Mouse (Mus musculus): Measurements from ENCODE around the gene Adcy4. TPM values are rescaled to one million over a fixed set of nuclear protein-coding genes. Genes with fewer than 3 reads are reported as not detected.

Adcy4 gene
- polyA plus RNA-seq, 1 experiment from 2014 or later: 5.4 TPM

DNA sequence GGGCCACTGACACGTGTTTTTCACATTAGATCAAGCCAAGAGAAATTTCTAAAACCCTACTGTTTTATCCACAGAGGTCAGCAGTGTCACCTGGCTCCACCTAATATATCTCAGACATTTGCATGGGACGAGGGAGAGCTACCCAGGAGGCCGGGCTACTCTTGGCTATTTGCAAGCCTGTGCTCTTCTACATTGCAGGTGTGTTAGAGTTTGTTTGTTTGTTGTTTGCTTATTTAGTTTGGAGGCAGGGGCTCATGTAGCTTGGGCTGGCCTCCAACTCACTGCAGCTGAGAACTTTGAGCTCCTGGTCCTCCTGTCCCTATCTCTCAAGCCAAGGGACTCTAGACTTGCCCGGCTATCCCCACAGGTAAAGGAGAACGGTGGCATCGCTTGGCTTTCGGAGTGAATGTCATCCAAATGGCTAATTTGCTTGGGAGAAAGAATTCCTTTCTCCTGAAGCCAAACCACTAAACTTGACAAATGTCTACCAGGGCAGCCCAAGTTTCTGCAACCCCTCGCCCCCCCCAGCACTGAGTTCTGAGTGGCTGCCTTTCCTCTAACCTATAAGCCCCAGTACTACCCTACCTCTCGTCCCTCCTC lies 1.4 kb downstream of the Adcy4 start:
- no peaks in the 10 kb centered on the region for H3K9me3 ChIP-seq (replicated peaks)
- H3K4me1 ChIP-seq: peaks cover 21% of the 10 kb centered on the region
- no peaks in the 10 kb centered on the region for H3K36me3 ChIP-seq
- H3K4me3 ChIP-seq: peak overlapping the region; percentile 44
- WGBS: 51% methylated on average over 9 of the region's 9 CpGs
- H3K27me3 ChIP-seq (ENCODE audit: low read depth, poor library complexity, severe bottlenecking): peaks cover 91% of the 10 kb centered on the region
- H3K27ac ChIP-seq (replicated peaks): no peak overlapping the region
- no peak for DNase-seq (ENCODE audit: low spot score)

DNA sequence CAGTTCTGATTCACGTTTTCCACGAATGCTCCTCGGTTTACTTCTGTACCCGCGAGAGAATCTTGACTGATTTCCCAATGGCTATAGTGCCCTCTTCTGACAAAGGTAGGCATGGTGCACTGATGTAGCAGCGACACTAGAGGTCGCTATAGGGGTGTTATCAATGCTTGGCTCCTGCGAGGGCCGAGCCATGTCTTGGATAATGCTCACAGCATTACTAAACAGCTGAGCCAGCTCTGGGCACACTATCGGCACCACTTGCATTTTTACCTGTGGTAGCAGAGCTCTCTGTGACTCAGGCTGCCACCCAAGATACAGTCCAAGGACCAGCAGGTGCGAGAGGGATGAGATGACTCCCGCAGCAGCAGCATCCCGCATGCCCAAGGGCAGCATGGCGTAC lies 2.6 kb downstream of the Adcy4 start:
- Histone ChIP-seq H3K4me1 (peaks cover 29% of the 10 kb centered on the region), H3K27ac (replicated peaks) (no peak overlapping the region), H3K9me3 (replicated peaks) (no peaks in the 10 kb centered on the region), H3K27me3 (ENCODE audit: low read depth, poor library complexity, severe bottlenecking) (peaks cover 79% of the 10 kb centered on the region), H3K36me3 (no peaks in the 10 kb centered on the region), H3K4me3 (peak overlapping the region; percentile 16; the same call in 1 of the 2 replicates)
- DNase-seq (ENCODE audit: low spot score): peak; percentile 72
- WGBS: 16% methylated on average over 14 of the region's 14 CpGs

GRCm38 (mm10) chr14:55780736-55781135 lies 3.2 kb downstream of the Adcy4 start:
- H3K36me3 ChIP-seq: no peaks in the 10 kb centered on the region
- H3K27ac ChIP-seq (replicated peaks): no peak overlapping the region
- DNase-seq (ENCODE audit: low spot score): no peak
- H3K27me3 ChIP-seq (ENCODE audit: low read depth, poor library complexity, severe bottlenecking): peaks cover 73% of the 10 kb centered on the region
- H3K4me3 ChIP-seq: no peak overlapping the region
- H3K9me3 ChIP-seq (replicated peaks): no peaks in the 10 kb centered on the region
- peaks cover 29% of the 10 kb centered on the region for H3K4me1 ChIP-seq
- WGBS: 81% methylated on average over 11 of the region's 11 CpGs

GRCm38 (mm10) chr14:55779656-55780055 lies 4.2 kb downstream of the Adcy4 start:
- Histone ChIP-seq H3K4me3 (no peak overlapping the region), H3K4me1 (peaks cover 29% of the 10 kb centered on the region), H3K27ac (replicated peaks) (no peak overlapping the region), H3K36me3 (no peaks in the 10 kb centered on the region), H3K27me3 (ENCODE audit: low read depth, poor library complexity, severe bottlenecking) (peaks cover 66% of the 10 kb centered on the region), H3K9me3 (replicated peaks) (no peaks in the 10 kb centered on the region)
- 68% methylated on average over 16 of the region's 16 CpGs for WGBS
- no peak for DNase-seq (ENCODE audit: low spot score)

DNA sequence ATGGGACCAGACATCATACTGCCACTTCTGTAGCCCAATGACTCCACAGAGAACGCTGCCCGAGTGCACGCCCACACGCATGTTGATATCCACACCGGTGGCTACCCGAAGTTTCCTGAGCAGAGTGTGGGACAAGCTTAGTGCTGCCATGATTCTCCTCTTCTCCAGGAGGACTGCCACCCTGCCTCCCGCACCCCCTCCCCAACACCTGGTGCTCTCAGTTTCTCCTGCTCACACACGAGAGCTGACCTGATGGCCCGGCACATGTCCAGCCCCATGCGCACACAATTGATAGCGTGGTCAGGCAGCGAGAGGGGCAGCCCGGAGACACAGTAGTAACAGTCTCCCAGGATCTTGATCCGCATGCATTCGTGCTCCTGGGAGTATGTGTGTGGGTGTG lies 5.2 kb downstream of the Adcy4 start:
- Histone ChIP-seq H3K4me1 (peaks cover 24% of the 10 kb centered on the region), H3K4me3 (no peak overlapping the region), H3K27me3 (ENCODE audit: low read depth, poor library complexity, severe bottlenecking) (peaks cover 63% of the 10 kb centered on the region), H3K9me3 (replicated peaks) (no peaks in the 10 kb centered on the region), H3K36me3 (no peaks in the 10 kb centered on the region), H3K27ac (replicated peaks) (no peak overlapping the region)
- DNase-seq (ENCODE audit: low spot score): no peak
- WGBS: 90% methylated on average over 15 of the region's 15 CpGs

DNA sequence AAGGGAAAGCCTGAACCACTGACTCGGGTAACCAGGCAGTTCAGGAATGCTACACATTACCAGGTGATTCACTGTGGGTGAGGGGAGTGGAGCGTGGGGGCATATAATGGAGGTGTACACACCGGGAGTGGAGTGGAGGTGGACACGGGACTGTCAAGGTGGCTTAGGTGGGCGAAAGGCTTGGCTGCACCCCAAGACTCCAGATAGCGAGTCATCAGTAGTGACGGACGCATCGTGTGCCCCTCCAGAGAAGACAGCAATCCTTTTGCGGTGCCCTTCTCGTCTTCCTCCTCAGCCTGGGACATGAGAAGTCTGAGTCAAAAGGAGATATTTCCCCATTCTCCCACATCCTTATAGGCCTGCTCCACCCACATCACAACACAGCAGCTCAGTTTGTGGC lies 6.1 kb downstream of the Adcy4 start:
- no peak overlapping the region for H3K27ac ChIP-seq (replicated peaks)
- DNase-seq (ENCODE audit: low spot score): no peak
- peaks cover 59% of the 10 kb centered on the region for H3K27me3 ChIP-seq (ENCODE audit: low read depth, poor library complexity, severe bottlenecking)
- peaks cover 16% of the 10 kb centered on the region for H3K4me1 ChIP-seq
- no peaks in the 10 kb centered on the region for H3K36me3 ChIP-seq
- no peak overlapping the region for H3K4me3 ChIP-seq
- H3K9me3 ChIP-seq (replicated peaks): no peaks in the 10 kb centered on the region
- 86% methylated on average over 11 of the region's 11 CpGs for WGBS

DNA sequence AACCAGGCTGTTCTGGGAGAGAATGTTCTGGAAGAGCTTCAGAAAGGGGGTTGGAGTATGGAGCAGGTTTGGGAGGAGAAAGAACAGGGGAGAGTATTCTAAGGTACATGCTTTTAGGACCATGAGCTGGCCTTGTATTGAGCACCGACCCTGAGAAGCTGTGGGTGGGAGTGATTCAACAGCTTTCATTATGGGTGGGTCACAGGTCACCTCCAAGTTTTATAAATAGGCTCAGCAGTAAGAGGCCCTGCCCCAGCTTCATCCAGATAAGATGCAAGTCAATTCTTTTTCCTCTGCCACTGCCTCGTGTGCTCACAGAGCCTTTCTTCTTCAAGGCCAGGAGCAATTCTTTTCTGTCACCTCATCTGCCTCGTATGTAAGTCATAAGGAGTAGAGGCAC lies 6.7 kb downstream of the Adcy4 start:
- Histone ChIP-seq H3K27me3 (ENCODE audit: low read depth, poor library complexity, severe bottlenecking) (peaks cover 53% of the 10 kb centered on the region), H3K4me1 (peaks cover 14% of the 10 kb centered on the region; the same call in 1 of the 2 replicates), H3K36me3 (no peaks in the 10 kb centered on the region), H3K9me3 (replicated peaks) (no peaks in the 10 kb centered on the region), H3K4me3 (no peak overlapping the region), H3K27ac (replicated peaks) (no peak overlapping the region)
- WGBS: 56% methylated on average over 3 of the region's 3 CpGs
- DNase-seq (ENCODE audit: low spot score): no peak

GRCm38 (mm10) chr14:55776711-55777110 lies 7.2 kb downstream of the Adcy4 start:
- no peaks in the 10 kb centered on the region for H3K9me3 ChIP-seq (replicated peaks)
- no peak overlapping the region for H3K4me3 ChIP-seq
- H3K27me3 ChIP-seq (ENCODE audit: low read depth, poor library complexity, severe bottlenecking): peaks cover 48% of the 10 kb centered on the region
- 62% methylated on average over 7 of the region's 7 CpGs for WGBS
- no peak for DNase-seq (ENCODE audit: low spot score)
- H3K36me3 ChIP-seq: no peaks in the 10 kb centered on the region
- H3K4me1 ChIP-seq: peaks cover 12% of the 10 kb centered on the region; the same call in 1 of the 2 replicates
- no peak overlapping the region for H3K27ac ChIP-seq (replicated peaks)

DNA sequence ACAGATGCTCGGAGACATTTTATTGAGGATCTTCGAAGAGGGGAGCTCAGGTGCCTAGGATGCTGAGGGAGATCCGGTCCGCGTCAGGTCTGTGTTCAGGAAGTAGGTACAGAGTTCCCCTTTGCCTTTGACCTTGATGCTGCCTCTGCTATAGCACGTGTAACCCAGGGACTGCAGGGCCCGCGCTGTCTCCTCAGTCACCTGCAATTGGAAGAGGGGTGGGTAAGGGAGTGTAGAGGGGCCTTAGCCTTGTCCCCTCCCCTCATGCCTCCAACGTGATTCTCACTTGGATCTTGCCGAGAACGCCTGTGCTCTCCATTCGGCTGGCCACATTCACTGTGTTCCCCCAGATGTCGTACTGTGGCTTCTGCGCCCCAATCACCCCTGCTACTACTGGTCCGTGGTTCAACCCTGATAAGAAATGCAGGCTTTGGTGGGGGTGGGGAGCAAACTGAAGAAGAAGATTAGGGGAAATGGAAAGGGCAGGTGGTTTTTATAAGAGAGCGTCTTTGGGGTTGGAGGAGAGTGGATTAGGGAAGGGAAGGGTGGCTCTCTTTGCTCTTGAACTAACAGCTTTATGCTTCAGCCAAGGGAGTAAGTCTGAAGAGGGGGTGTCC lies 14.7 kb downstream of the Adcy4 start:
- 75% methylated on average over 16 of the region's 16 CpGs for WGBS
- H3K36me3 ChIP-seq: no peaks in the 10 kb centered on the region
- peaks cover 11% of the 10 kb centered on the region for H3K4me1 ChIP-seq
- no peak overlapping the region for H3K27ac ChIP-seq (replicated peaks)
- no peak overlapping the region for H3K4me3 ChIP-seq
- no peaks in the 10 kb centered on the region for H3K9me3 ChIP-seq (replicated peaks)
- H3K27me3 ChIP-seq (ENCODE audit: low read depth, poor library complexity, severe bottlenecking): peaks cover 70% of the 10 kb centered on the region
- DNase-seq (ENCODE audit: low spot score): no peak

DNA sequence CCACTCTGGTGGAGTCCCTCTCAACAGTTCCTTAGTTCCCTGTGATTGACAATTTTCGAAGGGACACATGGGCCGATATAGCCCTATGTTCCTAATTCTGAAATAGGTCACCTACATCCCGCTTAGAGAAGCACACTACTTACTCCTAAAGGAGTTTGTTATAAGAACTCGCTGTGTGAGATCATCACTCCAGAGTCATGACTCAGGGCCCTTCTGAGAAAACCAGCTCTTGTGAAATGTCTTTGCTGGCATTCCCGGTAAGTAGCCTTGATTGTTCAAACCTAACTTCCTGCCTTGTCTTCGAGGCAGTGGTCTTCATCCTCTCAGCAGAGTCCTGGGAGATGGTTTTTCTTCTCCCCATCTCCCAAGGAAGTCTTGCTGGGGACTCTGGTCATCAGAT lies 15.3 kb downstream of the Adcy4 start:
- Histone ChIP-seq H3K4me3 (no peak overlapping the region), H3K36me3 (no peaks in the 10 kb centered on the region), H3K27me3 (ENCODE audit: low read depth, poor library complexity, severe bottlenecking) (peaks cover 73% of the 10 kb centered on the region), H3K4me1 (peaks cover 11% of the 10 kb centered on the region), H3K9me3 (replicated peaks) (no peaks in the 10 kb centered on the region), H3K27ac (replicated peaks) (no peak overlapping the region)
- WGBS: 84% methylated on average over 6 of the region's 6 CpGs
- DNase-seq (ENCODE audit: low spot score): no peak

DNA sequence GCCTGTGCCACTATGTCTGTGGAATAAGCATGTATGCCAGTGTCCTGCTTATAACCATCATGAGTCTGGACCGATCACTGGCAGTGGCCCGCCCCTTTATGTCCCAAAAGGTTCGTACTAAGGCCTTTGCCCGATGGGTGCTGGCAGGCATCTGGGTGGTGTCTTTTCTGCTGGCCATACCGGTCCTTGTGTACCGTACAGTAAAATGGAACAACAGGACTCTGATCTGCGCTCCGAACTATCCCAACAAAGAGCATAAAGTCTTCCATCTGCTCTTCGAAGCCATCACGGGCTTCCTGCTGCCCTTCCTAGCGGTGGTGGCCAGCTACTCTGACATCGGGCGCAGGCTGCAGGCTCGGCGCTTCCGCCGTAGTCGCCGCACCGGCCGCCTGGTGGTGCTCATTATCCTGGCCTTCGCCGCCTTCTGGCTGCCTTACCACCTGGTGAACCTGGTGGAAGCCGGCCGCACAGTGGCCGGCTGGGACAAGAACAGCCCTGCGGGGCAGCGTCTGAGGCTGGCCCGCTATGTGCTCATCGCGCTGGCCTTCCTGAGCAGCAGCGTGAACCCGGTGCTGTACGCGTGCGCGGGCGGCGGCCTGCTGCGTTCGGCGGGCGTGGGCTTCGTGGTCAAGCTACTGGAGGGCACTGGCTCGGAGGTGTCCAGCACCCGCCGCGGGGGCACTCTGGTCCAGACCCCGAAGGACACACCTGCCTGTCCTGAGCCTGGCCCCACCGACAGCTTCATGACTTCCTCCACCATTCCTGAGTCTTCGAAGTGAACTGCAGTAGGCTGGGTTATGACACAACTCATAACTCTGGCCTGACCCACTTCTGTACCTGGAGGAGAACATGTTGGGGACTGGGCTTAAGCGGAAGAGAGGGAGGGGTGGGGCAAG lies 16.1 kb downstream of the Adcy4 start:
- H3K27me3 ChIP-seq (ENCODE audit: low read depth, poor library complexity, severe bottlenecking): peaks cover 77% of the 10 kb centered on the region
- H3K36me3 ChIP-seq: no peaks in the 10 kb centered on the region
- H3K27ac ChIP-seq (replicated peaks): peak overlapping the region; percentile 67
- peaks cover 14% of the 10 kb centered on the region for H3K4me1 ChIP-seq
- H3K9me3 ChIP-seq (replicated peaks): no peaks in the 10 kb centered on the region
- peak overlapping the region; percentile 58 for H3K4me3 ChIP-seq
- DNase-seq (ENCODE audit: low spot score): peak; percentile 71
- WGBS: 13% methylated on average over 52 of the region's 52 CpGs

GRCm38 (mm10) chr14:55765696-55766095 lies 18.2 kb downstream of the Adcy4 start, which contains the start of gene Ltb4r1:
Gene Ltb4r1, plus strand, starts transcription at chr14:55765962.
- 72% methylated on average over 4 of the region's 4 CpGs for WGBS
- H3K4me3 ChIP-seq: no peak within 1 kb of the TSS
- H3K9me3 ChIP-seq (replicated peaks): no peaks in the 10 kb centered on the region
- no peak for DNase-seq (ENCODE audit: low spot score)
- H3K4me1 ChIP-seq: peaks cover 29% of the 10 kb centered on the region
- no peak within 1 kb of the TSS for H3K27ac ChIP-seq (replicated peaks)
- H3K36me3 ChIP-seq: no peaks in the 10 kb centered on the region
- peaks cover 97% of the 10 kb centered on the region for H3K27me3 ChIP-seq (ENCODE audit: low read depth, poor library complexity, severe bottlenecking)

DNA sequence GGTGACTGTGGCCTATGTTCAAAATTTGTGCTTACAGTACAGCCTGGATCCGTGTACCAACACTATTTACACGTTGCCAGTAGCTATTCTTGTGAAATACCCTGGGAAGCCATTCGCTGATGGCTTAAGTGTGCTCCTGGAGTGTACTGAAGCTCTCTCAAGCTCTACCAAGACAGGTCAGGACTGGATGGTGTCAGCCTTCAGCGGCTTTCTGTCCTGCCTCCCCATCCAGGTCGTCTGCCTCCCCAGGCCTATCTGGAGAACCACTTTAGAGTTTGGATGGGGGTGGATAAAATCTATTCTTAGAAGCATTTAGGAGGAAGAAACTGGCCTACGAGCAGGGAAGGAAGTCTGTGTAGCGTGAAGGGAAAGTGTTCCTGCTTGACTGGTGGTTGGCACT lies 20.7 kb downstream of the Adcy4 start:
- Histone ChIP-seq H3K27ac (replicated peaks) (no peak overlapping the region), H3K36me3 (no peaks in the 10 kb centered on the region), H3K9me3 (replicated peaks) (no peaks in the 10 kb centered on the region), H3K27me3 (ENCODE audit: low read depth, poor library complexity, severe bottlenecking) (peaks cover 80% of the 10 kb centered on the region), H3K4me3 (no peak overlapping the region), H3K4me1 (peaks cover 39% of the 10 kb centered on the region)
- DNase-seq (ENCODE audit: low spot score): no peak
- WGBS: 63% methylated on average over 7 of the region's 7 CpGs
